Mouse (Mus musculus) layer of hippocampus, adult 2 months (tissue): ENCODE measurements at regions not wholly inside any gene's neighbourhood (a gene's known extent, or its start where the extent isn't known, plus 50 kb on each side); places are given as distances from the start of the nearest gene placed in this dataset.

Experiments
- DNase-seq, 2 experiments: peaks; one replicate each; pipeline ENCODE4 v3.0.0; 2022; ENCODE audit warnings: low spot score in 2 of 2
- H3K27ac ChIP-seq: fragments of 200-600 bp; 2 replicates; pipeline ENCODE4 v1.8.1; 2022
- H3K4me3 ChIP-seq: fragments of 200-600 bp; 2 replicates; pipeline ENCODE4 v1.8.1; 2022; ENCODE audit warnings: mild to moderate bottlenecking
- CTCF ChIP-seq: fragments of 200-600 bp; conservative IDR thresholded peaks from 2 replicates; pipeline ENCODE4 v1.8.1; 2022; ENCODE audit warnings: antibody characterized with exemption, mild to moderate bottlenecking, moderate library complexity

- TF ChIP-seq CTCF = no peak
- DNase-seq = no peak
- H3K27ac ChIP-seq = no peak overlapping the region
- no peak overlapping the region for H3K4me3 ChIP-seq
Observed at GRCm38 (mm10) chr2:147267901-147268300, 73.9 kb upstream of the Nkx2-2 start.

- Histone ChIP-seq H3K27ac (no peak overlapping the region), H3K4me3 (no peak overlapping the region)
- no peak for DNase-seq
- TF ChIP-seq CTCF = no peak
Observed at GRCm38 (mm10) chr2:147267257-147267656, 73.2 kb upstream of the Nkx2-2 start.

- peak; percentile 7 to 72 for DNase-seq
- TF ChIP-seq CTCF = peak; percentile 91
- Histone ChIP-seq H3K27ac (no peak overlapping the region), H3K4me3 (no peak overlapping the region)
Observed at GRCm38 (mm10) chr2:147256696-147257095, 62.7 kb upstream of the Nkx2-2 start.

GRCm38 (mm10) chr2:147254944-147255343 lies 60.9 kb upstream of the Nkx2-2 start:
- no peak overlapping the region for H3K27ac ChIP-seq

GRCm38 (mm10) chr2:147254137-147254536 lies 60.1 kb upstream of the Nkx2-2 start:
- H3K27ac ChIP-seq = no peak overlapping the region
- TF ChIP-seq CTCF = no peak
- no peak for DNase-seq
- H3K4me3 ChIP-seq = no peak overlapping the region

More at GRCm38 (mm10) chr2:147254944-147255343, 60.9 kb upstream of the Nkx2-2 start:
- no peak for DNase-seq
- no peak overlapping the region for H3K4me3 ChIP-seq
- TF ChIP-seq CTCF = no peak

- no peak for DNase-seq
- Histone ChIP-seq H3K4me3 (no peak overlapping the region), H3K27ac (no peak overlapping the region)
- no peak for TF ChIP-seq CTCF
Observed at GRCm38 (mm10) chr2:147247981-147248514, 54.0 kb upstream of the Nkx2-2 start.

GRCm38 (mm10) chr2:147247238-147247637 lies 53.2 kb upstream of the Nkx2-2 start:
- H3K4me3 ChIP-seq = no peak overlapping the region
- no peak for DNase-seq
- no peak for TF ChIP-seq CTCF
- no peak overlapping the region for H3K27ac ChIP-seq

- no peak for TF ChIP-seq CTCF
- Histone ChIP-seq H3K27ac (no peak overlapping the region), H3K4me3 (no peak overlapping the region)
- no peak for DNase-seq
Observed at GRCm38 (mm10) chr2:147244406-147244805, 50.4 kb upstream of the Nkx2-2 start.
